Mouse (Mus musculus) lung, embryonic 14.5 days (tissue): ENCODE results near the gene Pfkm. TPM values are rescaled to one million over a fixed set of nuclear protein-coding genes. Genes with fewer than 3 reads are reported as not detected.
A peak's percentile ranks its signal among the peaks of the same experiment; 100 is the strongest.

Source experiments
- ATAC-seq: fragments of 200-750 bp; cut with Nextera tagmentation; 2 replicates; pipeline ENCODE4 v1.8.0; 2017; ENCODE audit warnings: mild to moderate bottlenecking, moderate TSS enrichment, moderate library complexity; ENCODE audit not compliant: insufficient read depth
- DNase-seq: peaks from one replicate; pipeline ENCODE4 v3.0.0-alpha.2; 2015
- H3K27ac ChIP-seq: fragments of 300-500 bp; sonication (generic); 2 replicates; pipeline ENCODE4 v1.5.1; 2014; ENCODE audit warnings: low read depth, mild to moderate bottlenecking, moderate library complexity
- H3K27me3 ChIP-seq: fragments of 300-500 bp; sonication (generic); 2 replicates; pipeline ENCODE4 v1.6.1; 2014; ENCODE audit warnings: low read length, control low read depth; ENCODE audit not compliant: insufficient read depth
- H3K36me3 ChIP-seq: fragments of 300-500 bp; sonication (generic); 2 replicates; pipeline ENCODE4 v1.6.1; 2014; ENCODE audit warnings: control low read depth; ENCODE audit not compliant: insufficient read depth
- H3K4me1 ChIP-seq: fragments of 300-500 bp; sonication (generic); 2 replicates; pipeline ENCODE4 v1.6.1; 2014; ENCODE audit warnings: antibody characterized with exemption, control low read depth; ENCODE audit not compliant: insufficient read depth
- H3K4me2 ChIP-seq: fragments of 300-500 bp; sonication (generic); 2 replicates; pipeline ENCODE4 v1.6.1; 2014; ENCODE audit warnings: mild to moderate bottlenecking
- H3K4me3 ChIP-seq: fragments of 300-500 bp; sonication (generic); 2 replicates; pipeline ENCODE4 v1.5.1; 2014; ENCODE audit warnings: low read depth, low read length
- H3K9ac ChIP-seq: fragments of 300-500 bp; sonication (generic); 2 replicates; pipeline ENCODE4 v1.6.1; 2014
- H3K9me3 ChIP-seq: fragments of 300-500 bp; sonication (generic); 2 replicates; pipeline ENCODE4 v1.6.1; 2016; ENCODE audit warnings: low read depth, low read length, control low read depth
- CTCF ChIP-seq: IDR thresholded peaks from 2 replicates; pipeline ENCODE4 v1.5.1; 2016; ENCODE audit warnings: antibody characterized with exemption, low read depth
- WGBS: fragments of 180-500 bp; shearing (Covaris S2); extraction: QIAGEN DNeasy Blood & Tissue Kit; methylation state at CpG from one replicate; pipeline ENCODE4 v1.1.7; 2014; 5-methylcytosine and 5-hydroxymethylcytosine counted together
- polyA plus RNA-seq: library from polyadenylated mRNA; unstranded; fragments of >200 nt; fragmentation: Nextera tagmentation; extraction: Ambion mirVana; gene quantifications from 2 replicates; pipeline ENCODE4 v1.2.1, GENCODE M21; 2014

The Pfkm gene
- polyA plus RNA-seq, 1 experiment from 2014 or later: 26.2 TPM

DNA sequence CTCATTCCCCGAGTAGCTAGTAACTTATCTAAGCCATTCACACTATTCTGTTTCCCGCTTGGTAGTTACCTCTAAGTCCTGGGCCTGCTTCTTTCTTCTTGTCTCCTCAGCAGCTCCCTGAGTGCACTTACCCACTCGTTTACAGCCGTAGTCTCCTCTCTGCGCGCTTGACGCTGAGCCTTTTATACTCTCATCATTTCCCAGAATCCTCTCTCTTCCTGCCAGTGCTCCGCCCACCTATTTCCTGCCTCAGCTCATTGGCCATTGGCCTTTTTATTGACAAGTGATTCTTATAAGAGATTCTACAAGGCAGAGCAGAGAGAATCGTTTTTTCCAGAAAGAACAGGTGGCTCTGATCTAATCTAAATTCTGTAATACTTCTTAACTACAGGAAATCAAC is 6.1 kb downstream of the Pfkm start:
- Histone ChIP-seq H3K4me3 (no peak overlapping the region), H3K4me1 (no peaks in the 10 kb centered on the region), H3K36me3 (no peaks in the 10 kb centered on the region), H3K4me2 (no peak overlapping the region), H3K9ac (no peak overlapping the region), H3K27ac (no peak overlapping the region), H3K9me3 (no peaks in the 10 kb centered on the region), H3K27me3 (no peaks in the 10 kb centered on the region)
- 84% methylated on average over 9 of the region's 9 CpGs for WGBS
- no peak for ATAC-seq
- no peak for DNase-seq
- no peak for TF ChIP-seq CTCF

DNA sequence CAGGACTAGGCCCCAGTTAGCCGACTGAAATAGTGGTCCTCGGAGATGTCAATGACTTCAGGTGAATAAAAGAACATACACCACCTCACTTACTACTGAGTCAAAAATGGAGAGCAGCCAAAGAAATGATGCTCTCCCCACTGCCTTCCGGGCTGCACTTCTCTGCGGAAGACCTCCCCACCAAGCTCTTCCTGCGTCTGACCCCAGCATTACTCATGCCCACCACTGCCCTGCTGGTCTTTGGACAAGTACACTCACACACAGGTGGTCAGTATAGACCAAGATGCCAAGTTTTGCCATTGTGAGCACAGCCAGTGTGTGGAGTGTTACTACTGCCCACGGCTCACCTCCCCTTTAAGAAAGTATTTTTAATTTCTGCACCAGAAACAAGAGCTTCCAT is 10.0 kb downstream of the Pfkm start:
- Histone ChIP-seq H3K4me1 (no peaks in the 10 kb centered on the region), H3K36me3 (no peaks in the 10 kb centered on the region), H3K9ac (no peak overlapping the region), H3K4me2 (no peak overlapping the region), H3K4me3 (no peak overlapping the region), H3K27me3 (no peaks in the 10 kb centered on the region), H3K9me3 (no peaks in the 10 kb centered on the region), H3K27ac (no peak overlapping the region)
- 84% methylated on average over 6 of the region's 6 CpGs for WGBS
- TF ChIP-seq CTCF: no peak
- no peak for DNase-seq
- no peak for ATAC-seq

DNA sequence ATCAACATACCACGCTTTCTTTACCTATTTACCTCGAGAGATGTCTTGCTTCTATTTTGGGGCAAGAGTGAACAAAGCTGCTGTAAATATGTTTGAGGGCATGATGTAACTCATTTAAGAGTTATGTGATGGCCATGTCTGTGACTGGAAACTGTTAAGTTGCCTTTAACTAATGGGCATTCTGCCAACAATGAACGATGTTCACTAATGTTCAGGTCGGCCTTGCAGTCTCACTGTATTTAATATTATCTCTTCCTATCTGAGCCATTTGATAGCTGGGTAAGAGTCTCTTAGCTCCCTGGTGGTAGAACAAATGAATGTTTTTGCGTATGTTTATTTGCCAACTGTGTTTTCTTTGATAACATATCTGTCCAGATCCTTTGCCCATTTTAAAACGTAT is 14.1 kb downstream of the Pfkm start:
- 56% methylated on average over 6 of the region's 6 CpGs for WGBS
- no peaks in the 10 kb centered on the region for H3K4me1 ChIP-seq

DNA sequence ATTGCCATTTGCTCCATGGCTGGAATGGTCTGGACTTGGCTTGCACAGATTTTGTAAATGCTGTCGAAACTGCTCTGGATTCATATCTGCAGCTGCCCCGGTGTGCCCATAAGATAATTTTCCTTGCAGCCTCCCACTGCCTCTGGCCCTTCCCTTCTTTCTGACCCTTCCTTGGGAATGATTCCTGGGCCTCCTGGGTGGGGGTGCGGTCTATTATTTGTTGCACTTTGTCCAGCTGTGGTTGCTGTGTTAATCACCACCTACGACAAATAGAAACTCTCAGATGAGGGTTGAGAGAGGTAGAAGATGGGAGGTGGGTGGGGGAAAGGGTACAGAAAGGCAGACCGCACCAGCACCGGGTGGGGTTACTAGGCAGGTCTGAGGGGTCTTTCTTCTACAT is 14.8 kb downstream of the Pfkm start:
- Histone ChIP-seq H3K27ac (no peak overlapping the region), H3K4me3 (no peak overlapping the region), H3K4me2 (no peak overlapping the region), H3K9ac (no peak overlapping the region), H3K36me3 (no peaks in the 10 kb centered on the region; the same call in 1 of the 2 replicates), H3K27me3 (0 out of 2 replicates have a peak, but pooled peaks cover 3% of the 10 kb centered on the region), H3K9me3 (no peaks in the 10 kb centered on the region), H3K4me1 (no peaks in the 10 kb centered on the region)
- 76% methylated on average over 6 of the region's 6 CpGs for WGBS
- no peak for DNase-seq
- no peak for TF ChIP-seq CTCF
- no peak for ATAC-seq

More for the DNA sequence above, 14.1 kb downstream of the Pfkm start:
- no peak for DNase-seq
- Histone ChIP-seq H3K9me3 (no peaks in the 10 kb centered on the region), H3K27me3 (0 out of 2 replicates have a peak, but pooled peaks cover 3% of the 10 kb centered on the region), H3K36me3 (no peaks in the 10 kb centered on the region), H3K9ac (no peak overlapping the region), H3K4me2 (no peak overlapping the region), H3K4me3 (no peak overlapping the region), H3K27ac (no peak overlapping the region)
- ATAC-seq: no peak
- TF ChIP-seq CTCF: no peak

DNA sequence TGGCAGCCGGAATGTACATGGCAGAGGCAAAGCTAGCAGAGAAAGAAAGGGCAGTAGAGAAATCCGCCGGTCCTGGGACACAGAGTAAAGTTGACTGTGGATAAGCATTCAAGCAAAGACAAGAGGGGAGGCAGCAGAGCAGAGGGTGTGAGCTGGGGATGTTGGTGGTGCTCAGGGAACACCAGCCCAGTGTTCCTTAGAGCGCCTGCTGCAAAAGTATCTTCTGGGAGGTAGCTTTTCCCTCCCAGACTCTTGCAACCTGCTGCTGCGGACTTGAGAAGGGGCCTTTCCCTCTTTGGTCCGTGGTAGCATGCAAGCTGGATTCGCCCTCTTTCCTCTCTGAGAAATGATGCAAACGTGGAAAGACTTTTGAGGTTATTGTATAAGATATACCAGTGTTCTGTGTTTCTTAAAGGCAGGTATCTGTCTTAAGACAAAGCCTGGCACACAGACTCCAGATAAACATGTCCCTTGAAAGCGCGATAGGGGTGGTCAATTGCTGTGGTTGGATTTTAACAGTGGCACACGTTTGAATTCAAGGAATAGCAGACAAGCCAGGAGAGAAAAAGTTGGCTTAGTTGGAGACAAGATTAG is 15.4 kb downstream of the Pfkm start:
- no peaks in the 10 kb centered on the region; the same call in 1 of the 2 replicates for H3K36me3 ChIP-seq
- peak overlapping the region; percentile 62 for H3K4me3 ChIP-seq
- H3K27me3 ChIP-seq: 0 out of 2 replicates have a peak, but pooled peaks cover 3% of the 10 kb centered on the region
- WGBS: 36% methylated on average over 11 of the region's 11 CpGs
- no peak overlapping the region for H3K27ac ChIP-seq
- no peak for DNase-seq
- peak; percentile 21; the same call in 1 of the 2 replicates for ATAC-seq
- H3K4me1 ChIP-seq: no peaks in the 10 kb centered on the region
- peak overlapping the region; percentile 66 for H3K9ac ChIP-seq
- H3K9me3 ChIP-seq: no peaks in the 10 kb centered on the region
- peak overlapping the region; percentile 78 for H3K4me2 ChIP-seq
- no peak for TF ChIP-seq CTCF

DNA sequence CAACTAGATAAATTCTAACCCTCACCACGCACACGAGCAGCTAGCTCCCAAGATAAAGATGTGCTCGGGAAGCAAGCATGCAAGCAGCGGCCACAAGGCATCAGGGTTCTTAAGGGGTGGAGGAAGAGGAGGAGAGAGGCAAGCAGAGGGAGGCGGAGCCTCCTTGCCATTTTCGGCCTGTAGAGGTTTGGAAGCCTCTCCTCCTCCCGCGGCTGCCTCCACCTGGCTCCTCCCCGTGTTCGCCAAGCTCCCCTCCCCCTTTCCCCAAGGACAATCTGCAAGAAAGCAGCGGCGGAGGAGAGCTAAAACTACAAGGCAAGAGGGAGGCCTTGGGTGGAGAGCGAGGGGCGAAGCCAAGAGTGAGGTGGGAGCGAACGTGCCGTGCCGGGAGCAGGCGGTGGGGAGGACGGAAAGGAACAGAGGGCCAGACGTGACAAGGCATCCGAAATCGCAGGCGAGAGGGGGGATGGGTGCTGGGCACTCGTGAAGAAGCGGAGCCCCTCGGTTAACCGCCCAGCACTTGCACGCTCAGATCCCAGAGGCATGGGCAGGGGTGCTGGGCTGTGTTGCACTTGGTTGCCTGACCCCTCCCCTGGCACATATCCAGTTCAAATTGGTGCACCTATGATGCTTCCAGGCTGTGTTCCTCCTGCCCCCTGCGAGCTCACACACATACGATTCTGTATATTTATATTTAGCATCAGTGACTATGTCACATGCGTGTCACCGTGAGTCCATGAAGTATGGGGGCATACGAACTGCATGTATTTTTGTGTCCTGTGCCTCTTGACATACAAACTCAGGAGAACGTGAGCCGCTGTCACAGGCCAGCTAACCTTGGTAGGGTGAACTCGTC is 16.1 kb downstream of the Pfkm start:
- Histone ChIP-seq H3K9me3 (no peaks in the 10 kb centered on the region), H3K9ac (peak overlapping the region; percentile 66), H3K4me2 (peak overlapping the region; percentile 78), H3K4me3 (peak overlapping the region; percentile 62), H3K4me1 (no peaks in the 10 kb centered on the region), H3K27me3 (0 out of 2 replicates have a peak, but pooled peaks cover 3% of the 10 kb centered on the region), H3K27ac (peak overlapping the region; percentile 59; the same call in 1 of the 2 replicates), H3K36me3 (no peaks in the 10 kb centered on the region; the same call in 1 of the 2 replicates)
- 1% methylated on average over 37 of the region's 37 CpGs for WGBS
- DNase-seq (peak; percentile 88), ATAC-seq (peak; percentile 96)
- no peak for TF ChIP-seq CTCF

DNA sequence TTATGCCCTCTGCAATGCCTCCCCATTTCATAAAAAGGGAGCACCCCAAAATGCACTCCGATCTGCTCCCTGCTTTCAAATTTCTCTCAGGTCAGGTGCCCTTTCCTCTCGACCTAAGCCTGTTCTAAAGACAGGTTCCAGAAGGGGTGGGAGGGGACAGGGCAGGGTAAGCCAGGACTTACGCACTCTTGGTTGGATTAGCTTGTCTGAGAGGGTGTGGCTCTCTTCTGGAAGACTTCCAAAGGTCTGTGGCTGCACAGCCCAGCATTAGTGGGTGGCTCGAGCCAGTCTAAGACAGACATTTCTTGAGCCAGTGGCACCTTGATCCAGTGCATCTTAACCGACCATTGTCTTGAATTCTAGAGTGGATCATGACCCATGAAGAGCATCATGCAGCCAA is 19.4 kb downstream of the Pfkm start:
- TF ChIP-seq CTCF: no peak
- H3K9ac ChIP-seq: no peak overlapping the region
- ATAC-seq (no peak), DNase-seq (no peak)
- peaks cover 8% of the 10 kb centered on the region; the same call in 1 of the 2 replicates for H3K36me3 ChIP-seq
- H3K27me3 ChIP-seq: 0 out of 2 replicates have a peak, but pooled peaks cover 3% of the 10 kb centered on the region
- H3K27ac ChIP-seq: no peak overlapping the region
- H3K4me1 ChIP-seq: no peaks in the 10 kb centered on the region
- no peak overlapping the region for H3K4me2 ChIP-seq
- H3K4me3 ChIP-seq: no peak overlapping the region
- WGBS: 68% methylated on average over 5 of the region's 5 CpGs
- H3K9me3 ChIP-seq: no peaks in the 10 kb centered on the region
